Mouse (Mus musculus) gastrocnemius, postnatal 14 days (tissue): ENCODE measurements at regions not wholly inside any gene's neighbourhood (a gene's known extent, or its start where the extent isn't known, plus 50 kb on each side); places are given as distances from the start of the nearest gene placed in this dataset.

Experiments
- DNase-seq: peaks from one replicate; pipeline ENCODE4 v3.0.0; 2021; ENCODE audit warnings: mixed read lengths
- intact Hi-C: fragments of 180-260 bp; cut with DNase I; formaldehyde crosslinking; loops from one replicate; pipeline ENCODE4 v1.15.1; 2025; ENCODE audit warnings: low total_unique reads

DNA sequence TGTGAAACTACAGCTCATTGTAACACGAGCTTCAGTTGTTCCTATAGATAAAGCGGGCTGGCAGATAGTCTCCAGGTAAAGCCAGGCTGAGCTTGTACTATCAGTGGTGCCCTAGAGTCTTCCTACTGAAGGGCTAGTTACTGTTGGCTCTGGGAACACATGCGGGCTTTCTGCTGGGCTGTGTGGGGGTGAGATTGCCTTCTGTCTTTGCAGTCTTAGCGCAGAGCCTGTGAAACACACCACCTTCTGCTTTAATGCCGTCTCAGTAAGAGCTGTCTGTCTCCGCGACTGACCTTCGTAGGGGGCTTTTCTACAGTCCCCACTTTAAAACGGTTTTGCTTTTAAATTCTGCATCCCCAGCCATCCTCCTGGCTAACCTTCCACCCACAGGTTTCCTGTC, 76.7 kb downstream of the Trim29 start:
- DNase-seq = no peak
- intact Hi-C loops = no loop called here

DNA sequence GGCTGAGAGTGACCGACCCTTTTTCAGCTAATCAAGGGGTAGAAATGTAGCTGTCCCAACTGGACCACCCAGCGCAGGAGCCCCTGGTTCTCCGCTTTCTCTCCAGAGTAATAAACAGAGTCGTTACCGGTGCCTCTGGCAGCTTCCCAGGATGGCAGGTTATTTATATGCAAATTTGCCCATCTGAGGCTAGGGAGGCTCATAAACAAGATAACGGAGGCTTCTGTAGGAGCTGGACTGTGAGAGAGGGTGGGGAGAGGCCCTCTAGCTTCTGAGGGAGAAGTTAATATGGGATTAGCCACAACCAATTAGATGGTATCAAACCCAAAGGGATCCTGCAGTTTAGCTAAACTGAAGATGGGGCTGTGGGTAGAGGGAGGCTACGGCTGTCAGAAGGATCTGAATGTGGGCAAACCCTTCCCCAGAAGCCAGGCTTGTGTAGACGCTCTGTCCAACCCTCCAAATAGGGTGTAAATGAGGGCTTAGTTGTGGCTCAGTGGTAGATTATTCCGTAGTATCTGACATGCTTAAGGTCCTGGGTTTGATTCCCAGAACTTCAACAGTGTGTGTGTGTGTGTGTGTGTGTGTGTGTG, 78.9 kb downstream of the Trim29 start:
- intact Hi-C loops = no loop called here

GRCm38 (mm10) chr9:43392467-43393064, 81.9 kb downstream of the Trim29 start:
- intact Hi-C loops = no loop called here
- no peak for DNase-seq

More for the DNA sequence above, 78.9 kb downstream of the Trim29 start:
- no peak for DNase-seq

DNA sequence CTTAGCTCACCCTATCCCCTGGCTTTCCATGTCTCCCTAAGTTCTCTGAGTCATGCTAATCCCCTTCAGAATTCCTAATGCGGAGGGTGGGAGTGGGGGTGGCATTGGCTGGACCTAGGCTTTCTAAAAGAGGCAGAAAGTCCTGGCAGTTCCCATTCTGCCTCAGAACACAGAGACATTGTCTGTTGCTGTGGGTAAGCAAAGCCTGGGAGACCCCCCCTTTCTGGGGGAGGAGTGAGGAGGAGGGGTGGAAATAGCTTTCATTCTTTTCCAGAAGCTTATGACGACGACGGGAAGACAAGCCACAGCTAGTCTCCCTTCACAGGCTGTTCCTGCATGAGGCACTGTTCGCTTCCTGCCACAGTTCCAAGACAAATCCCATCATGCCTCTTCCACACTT, 83.6 kb downstream of the Trim29 start:
- DNase-seq = no peak
- intact Hi-C loops = no loop called here

DNA sequence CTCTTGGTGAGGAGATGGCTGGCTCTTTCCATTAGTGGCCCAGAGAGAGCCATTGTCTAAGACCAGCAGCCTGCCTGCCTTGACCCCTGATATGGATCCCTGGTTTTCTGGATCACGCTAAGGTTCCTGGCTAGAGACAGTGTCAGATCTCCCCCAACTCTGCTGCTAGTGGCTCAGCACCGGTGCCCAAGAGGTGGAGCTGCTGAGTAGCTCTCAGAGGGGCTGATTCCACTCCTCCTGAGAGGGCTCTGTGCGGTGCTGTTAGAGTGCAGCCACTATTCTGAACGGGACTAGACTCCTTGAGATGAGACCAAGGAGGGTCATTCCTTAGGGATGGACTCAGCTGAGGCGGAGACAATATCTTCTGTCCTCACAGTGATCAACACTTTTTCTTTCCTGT, 84.6 kb downstream of the Trim29 start:
- DNase-seq = peak; percentile 17
- intact Hi-C loops = no loop called here

GRCm38 (mm10) chr9:43396566-43396965, 85.9 kb downstream of the Trim29 start:
- intact Hi-C loops = no loop called here
- no peak for DNase-seq

- no peak for DNase-seq
- intact Hi-C loops = no loop called here
Measured at GRCm38 (mm10) chr9:43408493-43408892, 97.8 kb downstream of the Trim29 start.

- intact Hi-C loops = no loop called here
- no peak for DNase-seq
Measured at GRCm38 (mm10) chr9:43412473-43412872, 101.8 kb downstream of the Trim29 start.

- no peak for DNase-seq
- intact Hi-C loops = no loop called here
Measured at GRCm38 (mm10) chr9:43419993-43420715, 109.5 kb downstream of the Trim29 start.

DNA sequence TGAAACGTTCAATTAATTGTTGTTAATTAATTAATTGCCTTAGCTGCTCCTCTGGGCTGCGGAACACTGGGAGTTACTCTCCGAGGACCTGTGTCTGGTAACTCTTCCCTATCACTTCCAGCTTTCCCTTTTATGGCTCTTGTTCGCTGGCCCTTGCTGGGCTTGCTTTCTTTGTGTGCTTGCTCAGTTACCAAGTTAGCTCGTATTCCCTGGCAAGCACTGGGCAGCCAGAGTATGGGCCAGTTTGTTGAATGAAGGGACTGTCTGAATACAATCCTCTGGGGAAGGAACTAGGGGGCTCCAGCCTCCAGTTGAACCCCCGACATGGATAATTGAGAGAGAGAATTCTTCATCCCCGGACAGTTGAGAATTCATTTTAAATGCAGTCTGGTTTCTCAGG, 116.4 kb downstream of the Trim29 start:
- intact Hi-C loops = no loop called here
- no peak for DNase-seq

DNA sequence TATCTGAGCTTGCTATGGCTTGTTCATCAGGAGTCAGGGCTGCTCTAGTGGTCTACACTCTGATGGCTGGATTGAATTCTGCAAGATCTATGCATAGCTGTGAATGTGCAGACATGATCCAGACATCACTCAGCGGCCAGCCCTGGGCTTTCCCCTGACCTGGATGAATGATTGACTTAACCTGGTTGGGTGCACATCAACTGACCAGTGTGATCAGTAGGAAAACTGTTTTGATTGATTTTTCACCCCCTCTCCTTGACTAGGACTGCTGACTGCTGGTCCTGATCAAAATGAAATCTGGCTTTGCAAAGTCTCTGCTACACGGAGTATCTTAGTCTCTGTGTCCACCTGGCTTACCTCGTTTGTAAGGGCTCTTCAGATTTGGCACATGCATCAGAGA, 123.3 kb downstream of the Trim29 start:
- no peak for DNase-seq
- intact Hi-C loops = no loop called here

GRCm38 (mm10) chr9:43438476-43438875, 127.8 kb downstream of the Trim29 start:
- peak; percentile 26 for DNase-seq

GRCm38 (mm10) chr9:43440959-43441510, 130.4 kb downstream of the Trim29 start:
- DNase-seq = no peak
- intact Hi-C loops = no loop called here

More at GRCm38 (mm10) chr9:43438476-43438875, 127.8 kb downstream of the Trim29 start:
- intact Hi-C loops = no loop called here

DNA sequence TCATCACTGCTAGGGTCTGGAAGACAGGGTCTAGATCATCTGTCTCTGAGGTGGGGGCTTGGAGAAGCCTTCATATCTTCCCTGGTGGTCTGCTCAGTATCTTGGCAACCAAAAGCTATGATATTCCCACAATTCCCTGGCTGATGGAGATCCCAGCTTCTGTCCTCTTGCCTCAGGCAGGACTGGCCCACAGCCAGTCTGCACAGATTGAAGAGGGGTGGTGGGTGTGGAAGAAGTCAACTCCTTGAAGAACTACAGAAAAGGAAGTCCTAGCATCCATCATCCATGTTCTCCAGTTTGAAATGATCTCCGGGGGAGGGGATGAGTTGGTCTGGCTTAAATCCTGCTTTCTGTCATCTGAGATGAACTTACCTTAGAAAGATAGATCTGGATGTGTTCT, 134.8 kb downstream of the Trim29 start:
- intact Hi-C loops = no loop called here
- no peak for DNase-seq

DNA sequence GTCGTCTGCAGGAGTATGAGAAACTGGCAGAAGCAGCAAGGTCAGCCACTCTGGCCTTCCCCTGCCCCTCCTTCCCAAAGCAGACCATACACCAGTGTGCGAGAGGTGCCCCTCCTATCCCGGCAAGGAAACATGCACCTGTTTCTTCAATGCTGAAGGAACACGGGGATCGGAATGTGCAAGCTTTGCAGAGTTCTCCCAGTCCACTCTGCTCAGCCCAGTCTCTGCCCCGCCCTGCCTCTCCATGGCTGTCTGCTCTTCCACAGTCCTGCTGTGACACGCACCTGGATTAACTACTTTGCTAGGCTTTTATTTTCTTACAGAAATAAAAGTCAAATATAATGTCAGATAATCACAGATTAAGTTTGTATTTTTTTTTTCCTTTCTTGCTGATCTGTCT, 136.7 kb downstream of the Trim29 start:
- DNase-seq = no peak
- intact Hi-C loops = no loop called here

DNA sequence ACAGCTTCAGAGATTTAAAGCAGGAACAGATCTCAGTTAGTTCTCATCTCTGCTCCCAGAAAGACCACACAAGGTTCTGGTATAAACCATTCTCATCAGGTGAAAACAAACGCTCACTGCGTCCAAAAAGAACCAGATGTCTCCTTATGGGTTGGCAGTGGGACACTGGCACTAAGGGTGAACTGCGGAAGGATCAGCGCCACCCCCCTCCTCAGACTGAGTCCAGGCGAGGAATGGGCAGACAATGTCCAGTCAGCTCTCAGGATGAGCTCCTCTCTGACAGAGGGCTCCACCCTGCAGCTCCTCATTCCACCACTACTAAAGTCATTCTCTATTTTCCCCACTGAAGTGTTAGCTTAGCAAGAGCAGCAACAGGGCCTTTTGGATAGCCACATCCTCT, 138.3 kb downstream of the Trim29 start:
- no peak for DNase-seq
- intact Hi-C loops = no loop called here

DNA sequence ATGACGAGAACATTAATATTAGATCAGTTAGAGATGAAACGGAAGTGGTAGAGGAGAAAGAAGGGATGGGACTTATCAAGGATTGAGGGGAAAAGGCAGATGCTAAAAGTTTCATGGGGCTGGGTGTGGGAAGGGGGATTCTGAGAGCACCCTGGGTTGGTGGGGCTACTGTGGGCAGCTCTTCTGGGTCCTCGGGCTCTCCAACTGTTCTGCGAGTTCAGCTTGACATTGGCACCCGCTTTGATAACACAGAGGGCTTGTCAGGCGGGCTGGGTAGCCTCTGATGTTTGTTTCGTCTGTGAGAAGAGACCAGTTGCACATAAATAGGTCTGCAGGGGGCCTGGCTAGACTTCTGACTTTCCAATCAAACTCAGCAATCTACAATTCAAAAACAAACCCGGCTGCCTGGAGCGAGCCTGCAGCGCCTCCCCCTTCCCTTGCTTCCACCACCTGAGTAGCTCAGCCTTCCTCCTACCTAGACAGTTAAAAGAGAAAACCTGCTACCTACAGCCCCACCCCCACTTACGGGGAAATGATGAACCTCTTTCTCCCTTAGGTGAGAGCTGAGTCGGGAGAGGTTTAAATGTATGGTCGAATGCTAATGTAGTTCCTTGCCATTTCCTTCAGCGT, 143.4 kb downstream of the Trim29 start:
- intact Hi-C loops = no loop called here

GRCm38 (mm10) chr9:43457736-43458135, 147.1 kb downstream of the Trim29 start:
- intact Hi-C loops = no loop called here
- DNase-seq = no peak

More for the DNA sequence above, 143.4 kb downstream of the Trim29 start:
- DNase-seq = no peak

DNA sequence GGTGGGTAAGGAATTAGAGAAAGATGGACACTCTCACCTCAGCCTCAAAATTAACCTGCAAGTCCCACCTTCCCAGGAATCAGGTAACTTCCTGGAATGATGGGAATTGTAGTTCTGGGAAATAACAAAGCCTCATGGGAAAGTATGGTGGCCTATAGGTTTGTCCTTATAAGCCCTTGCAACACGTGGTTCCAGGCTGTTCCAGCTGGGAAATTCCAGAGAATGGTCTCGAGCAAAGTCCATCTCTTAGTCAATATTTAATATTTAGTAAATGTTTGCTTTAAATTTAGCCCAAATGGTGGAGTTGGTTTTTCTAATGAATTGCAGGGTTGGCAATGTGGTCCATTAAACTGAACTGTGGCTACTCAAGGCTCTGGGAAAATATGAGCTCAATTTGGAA, 150.5 kb downstream of the Trim29 start:
- intact Hi-C loops = no loop called here
- no peak for DNase-seq

DNA sequence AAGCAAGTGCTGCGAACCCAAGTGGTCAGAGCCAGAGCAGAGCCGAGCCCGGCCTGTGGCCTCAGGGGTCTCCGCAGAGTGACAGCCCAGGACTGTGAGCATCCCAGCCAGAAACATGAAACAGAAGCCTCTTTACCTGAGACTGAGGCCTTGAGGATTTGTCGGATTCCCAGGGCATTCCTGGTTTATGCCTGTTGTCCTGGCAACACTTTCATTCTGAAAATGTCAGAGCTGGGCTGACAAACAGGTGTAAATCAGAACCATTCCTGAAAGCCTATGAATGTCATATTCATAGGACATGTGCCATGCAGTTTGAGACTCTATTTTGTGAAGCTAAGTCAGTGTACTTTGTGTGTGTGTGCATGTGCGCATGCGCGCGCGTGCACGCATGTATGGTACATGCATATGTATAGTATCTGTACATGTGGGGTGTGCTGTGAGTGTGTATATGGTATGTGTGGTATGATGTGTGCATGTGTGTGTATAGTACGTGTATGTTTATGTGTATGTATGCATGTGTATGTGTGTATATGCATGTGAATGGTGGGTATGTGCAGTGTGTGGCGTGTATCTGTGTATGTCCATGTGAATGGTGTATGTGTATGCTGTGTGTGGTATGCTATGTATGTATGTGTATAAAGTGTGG, 152.9 kb downstream of the Trim29 start:
- no peak for DNase-seq
- intact Hi-C loops = no loop called here
